Mouse (Mus musculus): ENCODE results near the gene Pea15a.
A peak's percentile ranks its signal among the peaks of the same experiment; 100 is the strongest.

DNA sequence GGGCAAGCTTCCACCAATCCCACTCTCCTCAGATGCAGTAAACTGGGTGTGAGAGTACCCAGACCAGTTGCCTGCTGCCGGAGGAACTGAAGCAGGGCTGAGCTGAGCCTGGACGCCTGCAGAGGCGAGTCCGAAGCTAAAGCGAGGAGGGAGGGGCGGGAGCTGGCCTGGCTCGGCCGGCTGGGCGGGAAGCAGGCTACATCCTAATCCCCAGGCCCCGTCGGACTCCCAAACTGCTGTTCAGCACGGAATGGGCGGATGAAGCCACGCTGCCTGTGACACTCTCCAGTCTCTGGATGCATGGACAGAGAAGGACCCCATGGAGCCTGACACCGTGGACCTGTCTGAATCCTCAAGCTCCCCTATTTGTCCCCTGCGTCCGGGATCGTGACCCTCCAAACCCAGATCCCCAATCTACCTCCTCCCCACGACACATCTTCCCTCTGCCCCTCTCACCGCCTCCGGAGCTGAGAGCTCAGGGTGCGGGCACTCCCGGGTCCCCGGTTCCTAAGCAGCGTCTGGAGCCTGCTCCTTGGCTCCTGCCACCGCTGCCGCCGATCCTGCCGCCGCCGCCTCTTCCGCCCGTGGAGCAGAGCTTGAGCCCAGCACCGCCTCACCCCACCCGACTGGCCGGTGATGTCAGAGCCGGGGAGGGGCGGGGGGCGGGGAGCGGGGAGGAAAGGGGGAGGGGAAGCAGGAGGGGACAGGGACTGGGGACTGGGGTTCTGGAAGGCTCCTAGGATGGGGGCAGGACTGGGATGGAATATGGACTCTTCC lies at the start of gene Pea15a:
- TF ChIP-seq CTCF (conservative IDR thresholded peaks at IDR 0.05 in 1 of 2, IDR thresholded peaks at IDR 0.05 in 1 of 2; ENCODE audit: low read depth in 2 of 2, low read length in 2 of 2) (no peak), POLR2A (IDR thresholded peaks at IDR 0.05; ENCODE audit: low read depth, low read length) (peak; percentile 68; the same call in 1 of the 2 replicates), EP300 (IDR thresholded peaks at IDR 0.05; ENCODE audit: low read length) (no peak), ZNF384 (IDR thresholded peaks at IDR 0.05; ENCODE audit: low read depth, low read length) (no peak), CHD1 (IDR thresholded peaks at IDR 0.05; ENCODE audit: low read depth, low read length) (no peak), JUND (conservative IDR thresholded peaks at IDR 0.05; ENCODE audit: low read depth, low read length) (no peak), MYC (IDR thresholded peaks at IDR 0.05; ENCODE audit: low read depth, low read length) (no peak), ZMIZ1 (IDR thresholded peaks at IDR 0.05; ENCODE audit: low read depth, low read length) (peak; percentile 32; the same call in 1 of the 2 replicates), ZC3H11A (IDR thresholded peaks at IDR 0.05; ENCODE audit: low read depth, low read length) (no peak), ETS1 (conservative IDR thresholded peaks at IDR 0.05; ENCODE audit: low read depth, low read length) (0 out of 2 replicates have a peak, but pooled peaks have one; percentile 11), NRF1 (IDR thresholded peaks at IDR 0.05; ENCODE audit: low read depth, low read length) (no peak), HCFC1 (IDR thresholded peaks at IDR 0.05; ENCODE audit: low read depth, low read length) (0 out of 2 replicates have a peak, but pooled peaks have one; percentile 9)
